Mouse (Mus musculus): ENCODE measurements around the gene Cobl.

Cobl gene

DNA sequence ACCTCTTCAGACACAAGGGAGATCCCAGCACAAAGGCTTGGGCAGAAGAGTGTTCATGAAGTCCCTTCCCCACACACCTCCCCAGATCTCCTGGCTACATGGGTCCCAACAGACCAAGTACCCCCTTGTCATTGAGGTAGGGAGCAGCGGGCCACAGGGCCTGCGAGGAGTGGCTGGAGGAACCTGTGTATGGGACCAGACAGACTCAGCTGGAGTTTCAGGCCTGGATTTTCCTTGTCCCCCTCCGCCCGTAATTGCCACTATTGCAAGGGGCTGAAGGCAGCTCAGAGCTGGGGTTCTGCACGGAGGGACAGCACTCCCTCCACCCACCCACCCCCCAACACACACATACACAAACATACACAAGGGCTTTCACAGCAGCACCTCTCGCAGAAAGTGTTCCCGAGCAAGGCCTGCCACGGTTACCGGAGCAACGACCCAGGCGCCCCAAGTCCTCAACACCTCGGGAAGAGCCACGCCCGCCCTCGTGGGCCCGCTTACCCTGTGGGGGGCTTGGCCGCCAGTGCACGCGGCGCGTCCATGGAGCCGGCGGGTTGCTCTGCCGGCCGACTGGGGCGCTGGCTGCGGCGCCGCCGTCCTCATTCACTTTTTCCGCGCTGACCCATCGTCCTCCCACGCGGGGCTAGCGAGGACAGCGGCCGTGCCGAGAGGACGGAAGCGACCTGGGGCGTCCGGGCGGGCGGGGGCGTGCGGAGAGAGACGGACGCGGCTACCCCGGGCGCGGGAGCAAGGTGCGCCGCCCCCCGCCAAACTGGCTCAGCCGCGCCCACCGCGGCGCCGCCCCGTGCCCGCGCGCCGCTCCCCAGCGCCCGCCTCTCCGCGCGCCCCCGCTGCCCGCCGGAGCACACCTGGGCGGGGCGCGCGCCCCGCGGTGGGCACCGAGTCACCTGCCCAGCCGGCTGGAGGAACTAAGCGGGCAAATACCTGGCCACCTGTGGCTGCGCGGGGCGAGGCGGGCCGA, at the start of gene Cobl:
Cobl (minus strand) TSS at position 780 of the 982 bp plus-strand sequence.
- peak; percentile 41 for DNase-seq (ENCODE audit: low spot score)

DNA sequence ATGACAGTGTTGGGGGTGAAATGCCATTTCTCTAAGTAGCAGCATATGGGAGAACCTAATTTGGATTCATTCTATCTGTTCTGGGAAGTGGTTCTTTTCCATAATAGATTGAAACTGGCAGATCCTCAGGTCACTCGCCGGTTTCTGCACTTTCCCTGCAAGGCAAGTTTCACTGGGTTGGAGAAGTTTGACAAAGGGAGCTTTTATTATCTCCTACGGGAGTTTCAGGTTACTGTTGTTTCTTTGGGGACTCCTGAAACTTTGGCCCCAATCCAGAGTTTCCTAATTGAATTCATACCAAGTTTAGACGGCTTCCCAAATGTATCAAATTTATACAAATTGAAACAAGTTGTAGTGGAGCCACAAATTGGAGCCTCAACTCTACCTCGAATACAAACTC, 49.0 kb upstream of the Cobl start:
- no peak for DNase-seq (ENCODE audit: low spot score)

DNA sequence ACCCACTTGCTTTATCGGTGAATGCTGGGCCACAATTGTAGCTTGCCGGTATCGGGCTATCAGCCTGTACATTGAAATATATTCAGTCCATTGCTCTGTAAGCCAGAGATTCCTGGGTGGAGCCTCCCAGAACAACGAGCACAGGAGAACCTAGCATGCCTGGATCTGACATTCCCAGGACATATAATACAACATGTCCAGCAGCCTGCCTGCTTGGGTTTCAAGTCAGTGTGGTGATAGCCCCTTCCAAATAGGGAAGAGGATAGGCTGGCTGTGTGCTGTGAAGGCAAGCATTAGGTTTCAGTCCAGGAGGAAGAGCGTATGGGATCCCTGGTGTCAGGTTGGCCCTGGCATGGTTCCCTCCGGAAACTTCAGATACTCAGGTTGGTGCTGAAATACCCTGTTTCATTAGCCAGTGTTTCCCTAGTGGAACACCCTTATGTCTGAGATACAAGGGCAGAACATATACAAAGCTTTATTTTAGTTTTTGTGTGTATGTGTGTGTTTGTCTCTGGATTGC, 41.7 kb upstream of the Cobl start:
- DNase-seq (ENCODE audit: low spot score), result no peak

GRCm38 (mm10) chr11:12503756-12504155, 39.0 kb upstream of the Cobl start:
- no peak for DNase-seq (ENCODE audit: low spot score)

DNA sequence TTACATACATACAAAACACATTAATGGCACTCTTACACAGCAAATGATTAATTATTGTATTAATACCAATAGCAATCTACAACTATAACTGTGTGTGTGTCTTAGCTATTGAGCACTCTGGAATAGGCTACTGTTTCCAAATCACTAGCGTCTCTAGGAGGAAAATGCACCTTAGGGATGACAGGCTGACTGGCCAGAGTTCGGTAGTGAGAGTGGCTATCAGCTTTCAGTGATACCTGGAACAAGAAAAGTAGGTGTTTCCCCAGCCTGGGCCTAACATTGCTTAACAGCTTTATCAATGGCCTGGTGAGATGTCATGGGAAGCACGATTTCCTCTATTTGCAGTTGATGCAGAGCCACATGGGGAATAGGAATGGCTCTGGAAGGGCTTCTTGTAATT, 37.0 kb upstream of the Cobl start:
- no peak for DNase-seq (ENCODE audit: low spot score)

- no peak for DNase-seq (ENCODE audit: low spot score)
Observed at GRCm38 (mm10) chr11:12493791-12494190, 29.0 kb upstream of the Cobl start.

GRCm38 (mm10) chr11:12479856-12480403, 15.2 kb upstream of the Cobl start:
- DNase-seq (ENCODE audit: low spot score), result no peak

GRCm38 (mm10) chr11:12474299-12474935, 9.7 kb upstream of the Cobl start:
- no peak for DNase-seq (ENCODE audit: low spot score)

DNA sequence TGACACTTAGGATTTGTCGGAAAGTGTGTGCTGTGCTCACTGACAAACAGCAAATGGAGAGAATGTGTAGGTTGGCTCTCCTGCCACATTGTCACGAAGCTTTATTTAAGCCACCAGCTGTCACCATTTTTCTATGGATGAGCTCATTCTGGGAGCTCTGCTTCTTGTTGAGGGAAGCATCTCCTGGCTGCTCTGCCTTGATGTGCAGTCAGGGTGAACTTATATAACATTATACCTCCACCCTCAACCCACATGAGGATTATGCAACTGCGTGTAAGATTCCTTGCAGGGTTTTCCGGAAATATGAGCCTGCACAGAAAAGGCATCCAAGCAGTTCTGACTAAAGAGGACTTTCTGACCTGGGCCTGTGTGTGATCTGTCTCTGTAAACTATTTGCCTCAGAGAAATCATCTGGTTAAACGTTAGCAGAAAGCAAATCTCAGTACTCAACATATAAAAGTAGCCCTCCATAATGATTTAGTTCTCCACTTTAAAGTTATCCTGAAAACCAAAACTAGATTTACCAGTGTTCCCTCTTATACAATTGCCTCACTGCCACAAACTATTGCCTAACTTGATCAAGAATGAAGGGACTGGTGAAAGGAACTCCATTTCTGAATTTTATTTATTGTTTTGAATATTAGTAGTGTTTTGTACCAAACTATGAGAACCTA, 9.0 kb upstream of the Cobl start:
- DNase-seq (ENCODE audit: low spot score), result no peak

DNA sequence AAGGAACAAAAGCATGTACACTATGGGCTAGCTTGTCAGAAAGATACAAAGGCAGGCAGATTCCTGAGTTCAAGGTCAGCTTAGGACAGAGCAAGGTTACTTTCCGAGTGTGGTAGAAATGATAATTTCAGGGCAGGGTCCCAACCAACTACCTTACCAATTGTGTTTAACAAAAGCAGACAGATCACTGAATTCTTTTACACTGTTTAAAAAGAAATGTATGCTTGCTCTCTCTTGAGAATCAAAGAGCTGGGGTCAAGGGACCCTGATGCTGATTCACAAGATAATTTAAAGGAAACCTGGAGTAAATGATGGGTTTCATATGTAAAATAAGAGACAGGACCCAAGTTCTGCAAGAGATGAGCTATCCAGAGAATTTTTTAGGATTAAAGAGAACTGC, 4.9 kb upstream of the Cobl start:
- no peak for DNase-seq (ENCODE audit: low spot score)

GRCm38 (mm10) chr11:12468661-12469060, 3.9 kb upstream of the Cobl start:
- no peak for DNase-seq (ENCODE audit: low spot score)

GRCm38 (mm10) chr11:12467836-12468235, 3.1 kb upstream of the Cobl start:
- no peak for DNase-seq (ENCODE audit: low spot score)

- DNase-seq (ENCODE audit: low spot score), result no peak
Observed at GRCm38 (mm10) chr11:12467217-12467616, 2.5 kb upstream of the Cobl start.

GRCm38 (mm10) chr11:12466606-12467005, 1.8 kb upstream of the Cobl start:
- no peak for DNase-seq (ENCODE audit: low spot score)

DNA sequence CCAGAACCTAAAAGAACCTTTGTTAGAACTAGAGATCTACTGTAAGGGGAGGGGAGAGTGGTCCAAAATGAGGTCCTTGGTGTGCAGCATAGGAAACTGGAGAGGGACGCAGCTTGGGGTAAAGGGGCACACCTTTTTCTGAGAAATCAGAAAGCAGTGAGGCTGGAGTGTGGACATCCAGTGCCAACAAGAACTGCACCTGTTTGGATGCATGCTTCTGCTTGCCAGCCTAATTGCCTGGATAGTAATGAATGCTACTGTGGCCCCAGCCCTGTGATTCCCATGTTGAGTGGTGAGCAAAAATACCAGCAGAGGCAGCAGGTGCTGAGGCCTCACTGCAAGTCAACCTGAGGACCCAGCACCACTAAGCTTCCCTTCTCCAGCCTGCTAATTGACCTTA, 469 bp upstream of the Cobl start:
- no peak for DNase-seq (ENCODE audit: low spot score)

- DNase-seq (ENCODE audit: low spot score), result no peak
Observed at GRCm38 (mm10) chr11:12463615-12464170, 1.1 kb downstream of the Cobl start.

DNA sequence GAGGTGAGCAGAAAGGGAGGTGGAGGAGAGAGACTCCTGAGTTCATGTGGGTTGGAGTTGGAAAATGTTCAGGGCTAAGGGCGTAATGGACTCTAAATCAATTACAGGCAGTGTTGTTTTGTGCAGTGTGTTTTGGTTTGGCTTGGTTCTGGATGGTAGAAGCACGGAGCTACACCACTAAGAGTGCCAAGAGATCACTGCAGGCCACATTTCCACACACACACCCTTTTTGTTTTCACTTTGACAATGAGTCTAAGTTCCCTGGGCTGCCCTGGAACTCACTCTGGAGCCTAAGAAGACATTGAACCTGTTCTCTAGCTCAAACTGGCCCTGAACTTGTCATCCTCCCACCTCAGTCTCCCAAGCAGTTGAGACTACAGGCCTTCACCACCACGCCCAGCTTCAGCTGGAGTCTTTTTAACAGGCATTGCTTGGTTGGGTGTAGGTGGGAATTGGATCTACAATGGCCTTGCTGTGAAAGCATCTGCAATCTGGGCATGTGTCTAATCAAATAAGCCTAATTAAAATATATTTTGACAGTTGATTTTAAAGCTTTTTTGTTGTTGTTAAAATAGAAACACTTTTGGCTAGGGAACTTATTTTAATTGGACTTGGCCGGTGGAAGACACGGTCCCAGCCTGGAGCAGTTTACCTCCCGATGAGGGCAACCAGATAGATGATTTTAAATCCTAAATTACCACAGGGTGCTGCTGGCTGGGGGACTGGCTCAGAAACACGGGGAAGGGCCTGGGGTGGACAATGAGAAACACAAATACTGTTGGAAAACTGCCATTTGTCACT, 4.8 kb downstream of the Cobl start:
- no peak for DNase-seq (ENCODE audit: low spot score)

DNA sequence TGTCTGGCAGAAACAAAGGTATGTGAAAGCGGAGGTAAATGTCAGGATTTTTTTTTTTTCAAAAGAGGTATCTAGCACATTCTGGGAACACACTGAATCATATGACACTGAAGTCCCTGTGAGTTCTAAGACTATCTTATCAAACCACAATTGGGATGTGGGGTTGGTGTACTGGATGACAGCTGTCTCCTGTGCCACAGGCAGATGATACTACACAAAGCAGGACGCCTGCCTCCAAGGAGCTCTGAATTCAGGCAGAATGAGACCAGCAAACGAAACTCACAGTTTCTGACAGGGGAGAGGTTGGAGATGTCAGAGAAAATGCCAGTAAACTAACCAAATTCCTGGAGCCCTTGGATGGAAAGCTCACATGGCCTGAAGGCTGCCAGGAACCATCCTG, 5.9 kb downstream of the Cobl start:
- DNase-seq (ENCODE audit: low spot score), result no peak

- no peak for DNase-seq (ENCODE audit: low spot score)
Observed at GRCm38 (mm10) chr11:12458392-12458791, 6.4 kb downstream of the Cobl start.

GRCm38 (mm10) chr11:12448101-12448500, 16.7 kb downstream of the Cobl start:
- DNase-seq (ENCODE audit: low spot score), result no peak

DNA sequence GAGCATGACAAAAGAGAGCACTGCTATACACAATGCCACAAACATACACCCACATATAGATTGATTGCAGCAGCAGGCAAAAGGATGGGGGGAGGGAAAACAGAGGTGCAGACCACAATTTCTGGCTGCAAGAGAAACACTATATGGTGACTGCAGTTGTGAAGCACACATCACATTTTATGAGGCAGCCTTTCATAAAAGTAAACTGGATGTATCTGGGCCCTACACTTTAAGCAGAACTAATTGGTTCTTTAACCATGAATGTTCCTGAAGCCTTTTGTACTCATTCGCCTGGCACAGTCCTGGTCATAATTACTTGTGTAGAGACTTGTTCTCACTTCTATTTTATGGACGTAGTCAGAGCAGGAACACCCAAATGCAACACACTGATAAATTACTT, 19.5 kb downstream of the Cobl start:
- DNase-seq (ENCODE audit: low spot score), result no peak

Measured in testis, postnatal 14 days (tissue).